Mouse (Mus musculus) ES-E14 (cell line): ENCODE measurements around the gene Lix1.

Experiments used
- MAFK ChIP-seq: IDR thresholded peaks from 2 replicates; pipeline ENCODE4 v1.6.1; 2014; ENCODE audit warnings: mild to moderate bottlenecking, low read depth, low read length, inconsistent platforms; ENCODE audit not compliant: insufficient read depth
- ZNF384 ChIP-seq: IDR thresholded peaks from 2 replicates; pipeline ENCODE4 v1.6.1; 2012; ENCODE audit warnings: low read depth, low read length, inconsistent platforms

DNA sequence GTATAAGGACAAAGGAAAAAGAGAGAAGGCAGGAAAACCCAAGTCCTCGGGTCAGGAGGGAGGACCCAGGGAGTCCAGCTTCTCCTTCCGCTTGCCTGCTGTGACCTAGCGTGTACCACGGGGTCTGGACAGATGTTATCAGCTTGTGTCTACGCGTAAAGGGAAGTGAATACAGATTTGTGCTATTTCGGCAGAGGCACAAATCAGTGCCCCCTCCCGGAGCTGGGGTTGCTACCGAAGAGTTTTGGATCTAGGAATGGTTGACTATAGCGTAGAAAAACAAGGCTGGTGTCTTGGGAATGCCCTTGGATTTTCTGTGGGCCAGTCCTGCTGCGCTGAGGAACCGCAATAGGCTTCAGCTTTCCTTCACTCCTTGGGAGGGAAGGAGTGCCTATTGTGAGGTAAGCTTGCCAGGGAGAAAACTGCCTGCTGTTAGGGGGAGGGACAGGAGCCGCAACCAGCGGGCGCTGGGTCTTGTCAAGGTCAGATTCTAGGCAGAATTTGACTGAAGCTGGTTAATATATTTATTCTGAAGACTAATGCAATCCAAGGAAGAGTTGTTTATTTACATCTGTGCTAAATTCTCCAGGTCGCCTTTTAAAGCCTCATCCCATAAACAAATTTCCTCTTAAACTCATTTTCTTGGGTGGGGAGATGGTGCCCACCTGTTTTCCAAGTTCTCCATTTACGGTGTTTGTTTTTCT, 46.4 kb downstream of the Lix1 start:
- TF ChIP-seq ZNF384 = no peak
- TF ChIP-seq MAFK = no peak
